Mouse (Mus musculus) E14TG2a.4 (cell line): ENCODE measurements around the gene Tent5c.

ENCODE experiments used
- CTCF ChIP-seq: conservative IDR thresholded peaks from 2 replicates; pipeline ENCODE4 v1.5.1; 2014; ENCODE audit warnings: low read length
- NANOG ChIP-seq: IDR thresholded peaks from 2 replicates; pipeline ENCODE4 v1.6.1; 2014; ENCODE audit warnings: borderline replicate concordance, low read length, mixed read lengths
- POU5F1 ChIP-seq: IDR thresholded peaks from 2 replicates; pipeline ENCODE4 v1.6.1; 2014; ENCODE audit warnings: low read length, borderline replicate concordance

GRCm38 (mm10) chr3:100430101-100430500 is 59.0 kb downstream of the Tent5c start:
- TF ChIP-seq CTCF = no peak
- TF ChIP-seq POU5F1 = no peak
- no peak for TF ChIP-seq NANOG
